Mouse (Mus musculus) kidney, adult 2 months (tissue): Measurements from ENCODE around the gene Cyp27a1.

Experiments
- CTCF ChIP-seq: fragments of 200-500 bp; conservative IDR thresholded peaks from 2 replicates; pipeline ENCODE4 v1.5.1; 2011; ENCODE audit warnings: low read depth, mild to moderate bottlenecking, control low read depth, low read length, moderate library complexity, mixed read lengths; ENCODE audit not compliant: insufficient read depth, insufficient read length
- POLR2A ChIP-seq: fragments of 200-500 bp; IDR thresholded peaks from one replicate; pipeline ENCODE4 v1.6.1; 2011; ENCODE audit warnings: low read depth, low read length, control low read depth

GRCm38 (mm10) chr1:74752833-74753232, 39.5 kb downstream of the Cyp27a1 start:
- TF ChIP-seq CTCF: no peak
- no peak for TF ChIP-seq POLR2A
